ENCODE assay signal across 26 mouse cellular contexts in genomic region chr2:17389886-17390285, GRCm38 (mm10).
"Had no signal": no experiment of that assay in that cellular context is flagged by ENCODE, and none has a peak within 500 bp of the region (broad histone marks: within the 10 kb centered on the region; RNA-seq: fewer than 3 reads in every experiment).

No protein-coding gene starts in this region.

- H3K36me3 ChIP-seq: embryonic facial prominence, embryonic 10.5 days; embryonic facial prominence, embryonic 12.5 days; embryonic facial prominence, embryonic 13.5 days; embryonic facial prominence, embryonic 15.5 days; forebrain, embryonic 10.5 days; forebrain, embryonic 12.5 days; forebrain, embryonic 15.5 days had no signal

- H3K4me3 ChIP-seq: embryonic facial prominence, embryonic 10.5 days; embryonic facial prominence, embryonic 12.5 days; embryonic facial prominence, embryonic 13.5 days; embryonic facial prominence, embryonic 15.5 days; erythroblast, embryonic 14.5 days; forebrain, embryonic 10.5 days; forebrain, embryonic 12.5 days; forebrain, embryonic 13.5 days; forebrain, embryonic 15.5 days; gastrocnemius, adult 2 months; heart, adult 2 months had no signal

- H3K27ac ChIP-seq: embryonic facial prominence, embryonic 10.5 days; embryonic facial prominence, embryonic 12.5 days; embryonic facial prominence, embryonic 13.5 days; embryonic facial prominence, embryonic 15.5 days; forebrain, embryonic 10.5 days; forebrain, embryonic 12.5 days; forebrain, embryonic 13.5 days; forebrain, embryonic 15.5 days; gastrocnemius, adult 2 months; heart, adult 2 months had no signal

- H3K27me3 ChIP-seq: embryonic facial prominence, embryonic 12.5 days; embryonic facial prominence, embryonic 13.5 days; embryonic facial prominence, embryonic 15.5 days; forebrain, embryonic 12.5 days; forebrain, embryonic 13.5 days; forebrain, embryonic 15.5 days had no signal

- H3K9ac ChIP-seq: embryonic facial prominence, embryonic 12.5 days; embryonic facial prominence, embryonic 13.5 days; embryonic facial prominence, embryonic 15.5 days; forebrain, embryonic 12.5 days; forebrain, embryonic 13.5 days; forebrain, embryonic 15.5 days; forebrain, postnatal 0 days had no signal

- DNase-seq: cerebellum, adult 8-10 months; cerebellum, adult 9-10 months; cerebellum, adult 9-11 months; cerebellum, postnatal 10 days; cerebellum, postnatal 14 days; cerebellum, postnatal 25 days; cerebellum, postnatal 36 days; embryo, embryonic 11 days; forebrain, postnatal 0 days; gastrocnemius, adult 2 months; gastrocnemius, postnatal 10 days; gastrocnemius, postnatal 14 days; gastrocnemius, postnatal 25 days; gastrocnemius, postnatal 36 days; heart, adult 11 months; heart, adult 18-20 months; heart, adult 2 months had no signal

- H3K4me2 ChIP-seq: embryonic facial prominence, embryonic 12.5 days; embryonic facial prominence, embryonic 13.5 days; embryonic facial prominence, embryonic 15.5 days; forebrain, embryonic 12.5 days; forebrain, embryonic 13.5 days; forebrain, embryonic 15.5 days had no signal

- H3K4me1 ChIP-seq: embryonic facial prominence, embryonic 10.5 days; embryonic facial prominence, embryonic 12.5 days; embryonic facial prominence, embryonic 13.5 days; embryonic facial prominence, embryonic 15.5 days; forebrain, embryonic 10.5 days; forebrain, embryonic 12.5 days; forebrain, embryonic 13.5 days; forebrain, embryonic 15.5 days had no signal

- H3K9me3 ChIP-seq: embryonic facial prominence, embryonic 10.5 days; embryonic facial prominence, embryonic 12.5 days; embryonic facial prominence, embryonic 13.5 days; embryonic facial prominence, embryonic 15.5 days; forebrain, embryonic 10.5 days; forebrain, embryonic 12.5 days; forebrain, embryonic 13.5 days; forebrain, embryonic 15.5 days had no signal
